Mouse (Mus musculus) neural tube, embryonic 11.5 days (tissue): Measurements from ENCODE around the gene Asic1. TPM values are rescaled to one million over a fixed set of nuclear protein-coding genes. Genes with fewer than 3 reads are reported as not detected.

ENCODE experiments used
- ATAC-seq: fragments of 200-750 bp; cut with Nextera tagmentation; 2 replicates; pipeline ENCODE4 v1.8.0; 2017; ENCODE audit warnings: moderate number of reproducible peaks, mild to moderate bottlenecking, moderate TSS enrichment, moderate library complexity; ENCODE audit not compliant: insufficient read depth, low FRiP score, low TSS enrichment
- DNase-seq: peaks from one replicate; pipeline ENCODE4 v3.0.0-alpha.2; 2015; ENCODE audit warnings: low spot score
- H3K27ac ChIP-seq: fragments of 300-500 bp; sonication (generic); 2 replicates; pipeline ENCODE4 v1.5.1; 2014; ENCODE audit warnings: low read depth, mild to moderate bottlenecking, low read length
- H3K27me3 ChIP-seq: fragments of 300-500 bp; sonication (generic); 2 replicates; pipeline ENCODE4 v1.6.1; 2014; ENCODE audit warnings: mild to moderate bottlenecking, low read length, mixed read lengths; ENCODE audit not compliant: control insufficient read depth, insufficient read depth
- H3K36me3 ChIP-seq: fragments of 300-500 bp; sonication (generic); 2 replicates; pipeline ENCODE4 v1.6.1; 2014; ENCODE audit warnings: mild to moderate bottlenecking, low read length, moderate library complexity, mixed read lengths; ENCODE audit not compliant: control insufficient read depth, insufficient read depth
- H3K4me1 ChIP-seq: fragments of 300-500 bp; sonication (generic); 2 replicates; pipeline ENCODE4 v1.6.1; 2014; ENCODE audit warnings: low read length, mixed read lengths; ENCODE audit not compliant: control insufficient read depth, insufficient read depth
- H3K4me2 ChIP-seq: fragments of 300-500 bp; sonication (generic); 2 replicates; pipeline ENCODE4 v1.6.1; 2014; ENCODE audit warnings: low read depth, mild to moderate bottlenecking, moderate library complexity
- H3K4me3 ChIP-seq: fragments of 300-500 bp; sonication (generic); 2 replicates; pipeline ENCODE4 v1.5.1; 2014; ENCODE audit warnings: low read depth, low read length
- H3K9ac ChIP-seq: fragments of 300-500 bp; sonication (generic); 2 replicates; pipeline ENCODE4 v1.6.1; 2014; ENCODE audit warnings: mild to moderate bottlenecking, low read length
- H3K9me3 ChIP-seq: fragments of 300-500 bp; sonication (generic); 2 replicates; pipeline ENCODE4 v1.6.1; 2016; ENCODE audit warnings: low read length; ENCODE audit not compliant: control insufficient read depth
- WGBS: fragments of 180-500 bp; shearing (Covaris S2); extraction: QIAGEN DNeasy Blood & Tissue Kit; methylation state at CpG from one replicate; pipeline ENCODE4 v1.1.7; 2014; 5-methylcytosine and 5-hydroxymethylcytosine counted together
- polyA plus RNA-seq: library from polyadenylated mRNA; unstranded; fragments of >200 nt; fragmentation: Nextera tagmentation; extraction: Ambion mirVana; gene quantifications from 2 replicates; pipeline ENCODE4 v1.2.1, GENCODE M21; 2014

The Asic1 gene
- polyA plus RNA-seq, 1 experiment from 2014 or later, result 15.1 TPM

DNA sequence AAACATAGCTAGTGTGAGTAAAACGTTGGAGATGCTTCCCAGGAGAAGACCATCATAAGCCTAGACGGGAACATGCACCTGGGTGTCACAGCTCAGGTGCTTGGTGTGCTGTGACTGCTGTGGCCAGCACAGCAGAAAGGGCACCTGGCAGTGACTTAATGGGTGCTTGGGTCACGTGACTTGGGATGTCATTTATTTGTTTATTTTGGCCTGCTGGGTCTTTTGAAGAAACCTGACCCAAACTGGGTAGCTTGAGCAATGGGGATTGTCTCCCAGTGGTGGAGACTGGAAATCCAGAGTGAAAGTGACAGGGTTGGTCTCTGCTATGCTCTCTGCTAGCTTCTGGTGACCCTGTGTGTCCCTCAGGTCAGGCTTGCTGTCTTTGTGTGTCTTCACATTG is 41.3 kb downstream of the Asic1 start:
- no peak overlapping the region for H3K27ac ChIP-seq
- H3K9ac ChIP-seq, result no peak overlapping the region
- 78% methylated on average over 3 of the region's 3 CpGs for WGBS
- H3K4me1 ChIP-seq, result peaks cover 5% of the 10 kb centered on the region; the same call in 1 of the 2 replicates
- peaks cover 52% of the 10 kb centered on the region for H3K36me3 ChIP-seq
- no peaks in the 10 kb centered on the region for H3K27me3 ChIP-seq
- H3K9me3 ChIP-seq, result no peaks in the 10 kb centered on the region
- DNase-seq, result no peak
- no peak overlapping the region for H3K4me2 ChIP-seq
- ATAC-seq, result no peak
- H3K4me3 ChIP-seq, result no peak overlapping the region

DNA sequence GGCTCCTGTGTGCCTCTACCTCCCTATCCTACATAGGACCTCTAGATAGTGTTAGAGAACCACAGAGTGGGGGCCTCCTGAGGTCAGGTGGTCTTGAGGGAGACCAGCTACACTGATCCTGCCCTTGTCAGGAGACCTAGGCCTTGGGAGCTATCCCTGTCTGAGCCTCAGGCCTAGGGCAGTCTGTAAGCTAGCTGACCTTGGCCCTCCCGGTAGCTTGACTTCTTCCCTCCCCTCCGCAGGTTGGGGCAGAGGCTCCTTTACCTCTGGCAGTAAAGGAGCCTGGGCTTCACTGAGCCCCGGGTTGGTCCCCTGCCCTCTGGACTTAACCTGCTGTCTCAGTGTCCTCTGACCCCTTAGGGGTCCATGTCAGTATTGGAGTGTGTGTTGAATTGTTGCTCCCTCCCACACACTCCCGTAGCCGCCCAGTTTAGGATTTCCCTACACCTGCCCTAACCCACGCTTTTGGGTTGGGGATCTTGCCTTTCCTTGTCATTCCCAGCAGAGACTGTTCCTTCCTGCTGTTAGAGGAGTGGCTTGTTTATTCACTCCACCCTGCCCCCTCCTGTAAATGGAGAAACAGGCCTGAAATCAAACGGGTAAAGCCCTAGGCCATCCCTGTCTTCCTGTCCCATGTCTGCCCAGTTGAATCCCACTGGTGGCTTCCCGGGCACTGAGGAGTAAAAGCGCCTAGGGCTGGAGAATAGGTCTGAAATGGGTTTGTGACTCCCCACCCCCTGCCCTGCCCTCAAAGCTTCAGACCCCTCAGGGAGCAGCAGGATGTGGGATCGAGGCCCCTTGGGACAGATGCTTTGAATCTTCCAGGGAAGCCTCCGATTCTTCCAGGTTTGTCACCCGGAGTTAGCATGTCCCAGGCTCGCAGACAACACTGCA is 42.7 kb downstream of the Asic1 start:
- peaks cover 5% of the 10 kb centered on the region; the same call in 1 of the 2 replicates for H3K4me1 ChIP-seq
- H3K27ac ChIP-seq, result no peak overlapping the region
- no peak for ATAC-seq
- no peak overlapping the region for H3K4me3 ChIP-seq
- peaks cover 44% of the 10 kb centered on the region for H3K36me3 ChIP-seq
- no peaks in the 10 kb centered on the region for H3K27me3 ChIP-seq
- H3K4me2 ChIP-seq, result no peak overlapping the region
- H3K9ac ChIP-seq, result no peak overlapping the region; the same call in 1 of the 2 replicates
- no peaks in the 10 kb centered on the region for H3K9me3 ChIP-seq
- no peak for DNase-seq
- WGBS, result 76% methylated on average over 13 of the region's 13 CpGs

DNA sequence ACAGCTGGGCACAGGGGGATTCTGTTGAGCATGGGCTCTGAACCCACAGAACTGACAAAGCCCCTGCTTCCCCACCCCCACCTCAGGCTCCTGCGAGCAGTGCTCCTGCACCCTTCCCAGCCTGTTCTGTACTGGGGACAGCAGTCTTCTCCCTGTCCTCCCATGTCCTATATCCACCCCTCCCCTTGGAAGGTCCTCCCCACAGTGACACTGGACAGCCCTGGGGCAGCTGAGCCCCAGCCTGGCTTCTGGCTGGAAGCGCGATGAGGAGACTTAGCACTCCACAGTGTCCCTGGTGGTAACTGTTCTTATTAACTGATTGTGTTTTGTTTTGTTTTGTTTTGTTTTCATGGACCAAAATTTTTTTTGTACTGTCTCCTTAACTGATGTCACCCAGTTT is 43.4 kb downstream of the Asic1 start:
- WGBS, result 93% methylated on average over 3 of the region's 3 CpGs

DNA sequence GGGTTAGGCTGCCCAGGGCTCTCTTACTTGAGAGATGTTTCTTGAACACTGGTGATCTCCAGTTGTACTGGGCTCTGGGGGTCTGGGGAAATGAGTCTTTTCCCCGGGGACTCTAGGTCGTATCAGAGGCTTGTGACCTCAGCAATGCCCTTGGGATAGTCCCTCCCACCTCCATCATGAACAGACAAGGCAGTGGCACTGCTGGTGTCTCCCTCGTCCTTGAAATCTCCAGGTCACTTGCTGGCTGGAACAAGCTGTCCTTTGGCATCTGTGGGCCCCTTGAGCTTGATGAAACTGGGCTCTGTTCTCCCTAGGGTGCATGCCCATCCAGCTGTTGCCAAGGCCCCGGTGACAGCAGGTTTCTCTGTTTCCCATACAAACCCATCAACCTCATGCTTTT is 44.0 kb downstream of the Asic1 start:
- peaks cover 5% of the 10 kb centered on the region; the same call in 1 of the 2 replicates for H3K4me1 ChIP-seq
- DNase-seq (no peak), ATAC-seq (no peak)
- no peak overlapping the region for H3K27ac ChIP-seq
- no peak overlapping the region for H3K9ac ChIP-seq
- peaks cover 35% of the 10 kb centered on the region for H3K36me3 ChIP-seq
- H3K27me3 ChIP-seq, result no peaks in the 10 kb centered on the region
- WGBS, result 70% methylated on average over 4 of the region's 4 CpGs
- H3K4me3 ChIP-seq, result no peak overlapping the region
- H3K9me3 ChIP-seq, result no peaks in the 10 kb centered on the region
- no peak overlapping the region for H3K4me2 ChIP-seq

More for the DNA sequence above, 43.4 kb downstream of the Asic1 start:
- DNase-seq (no peak), ATAC-seq (no peak)
- H3K27me3 ChIP-seq, result no peaks in the 10 kb centered on the region
- no peak overlapping the region for H3K9ac ChIP-seq
- no peaks in the 10 kb centered on the region for H3K9me3 ChIP-seq
- H3K36me3 ChIP-seq, result peaks cover 40% of the 10 kb centered on the region
- H3K4me1 ChIP-seq, result peaks cover 5% of the 10 kb centered on the region; the same call in 1 of the 2 replicates
- H3K4me3 ChIP-seq, result no peak overlapping the region
- no peak overlapping the region for H3K27ac ChIP-seq
- H3K4me2 ChIP-seq, result no peak overlapping the region

DNA sequence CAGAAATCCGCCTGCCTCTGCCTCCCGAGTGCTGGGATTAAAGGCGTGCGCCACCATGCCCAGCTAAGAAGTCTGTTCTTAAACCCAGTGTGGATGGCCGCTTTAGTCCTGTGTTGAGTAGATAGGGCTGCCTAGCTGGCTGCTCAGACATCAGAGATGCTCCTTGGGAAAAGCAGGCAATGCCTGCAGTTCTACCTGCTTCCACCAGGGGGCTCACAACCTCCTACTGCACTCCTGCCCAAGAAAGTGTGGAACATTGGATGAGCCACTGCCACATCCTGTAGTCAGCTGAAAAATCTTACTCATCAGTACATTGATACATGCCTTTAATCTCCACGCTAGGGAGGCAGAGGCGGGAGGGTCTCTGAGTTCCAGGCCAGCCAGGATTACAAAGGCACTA is 44.7 kb downstream of the Asic1 start:
- no peak overlapping the region for H3K9ac ChIP-seq
- 62% methylated on average over 7 of the region's 7 CpGs for WGBS
- H3K4me2 ChIP-seq, result no peak overlapping the region
- no peaks in the 10 kb centered on the region for H3K27me3 ChIP-seq
- peaks cover 5% of the 10 kb centered on the region; the same call in 1 of the 2 replicates for H3K4me1 ChIP-seq
- peak; percentile 78 for DNase-seq
- no peak overlapping the region for H3K4me3 ChIP-seq
- peaks cover 30% of the 10 kb centered on the region for H3K36me3 ChIP-seq
- no peaks in the 10 kb centered on the region for H3K9me3 ChIP-seq
- ATAC-seq, result peak; percentile 17; the same call in 1 of the 2 replicates
- H3K27ac ChIP-seq, result no peak overlapping the region

DNA sequence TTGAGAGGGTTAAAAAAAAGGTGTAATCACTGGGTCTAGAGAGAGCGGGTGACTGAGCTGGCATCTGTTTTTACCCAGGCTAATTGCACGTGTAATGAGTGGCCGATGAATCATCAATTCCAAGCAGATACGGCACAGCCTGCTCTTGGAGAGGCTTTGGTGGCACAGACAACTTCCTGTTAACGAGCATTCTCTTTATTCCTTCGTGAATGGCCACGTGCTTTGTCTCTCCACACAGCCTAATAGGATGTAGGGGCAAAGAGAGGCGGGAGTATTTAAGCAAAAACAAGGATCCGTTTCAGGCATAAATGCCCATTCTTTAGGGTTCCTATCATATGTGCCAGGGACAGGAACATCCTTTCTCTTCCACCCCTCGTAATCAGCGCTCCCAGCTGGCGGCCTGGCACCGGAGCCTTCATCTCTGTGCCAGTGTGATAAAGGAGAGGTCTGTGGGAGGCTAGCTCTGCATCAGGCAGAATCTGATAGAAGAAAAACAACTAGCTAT is 45.2 kb downstream of the Asic1 start:
- 87% methylated on average over 13 of the region's 13 CpGs for WGBS
- Histone ChIP-seq H3K36me3 (peaks cover 25% of the 10 kb centered on the region), H3K4me1 (peaks cover 5% of the 10 kb centered on the region; the same call in 1 of the 2 replicates), H3K4me3 (no peak overlapping the region), H3K27ac (no peak overlapping the region), H3K9me3 (no peaks in the 10 kb centered on the region), H3K27me3 (no peaks in the 10 kb centered on the region), H3K4me2 (no peak overlapping the region), H3K9ac (no peak overlapping the region)
- no peak for ATAC-seq
- DNase-seq, result no peak

DNA sequence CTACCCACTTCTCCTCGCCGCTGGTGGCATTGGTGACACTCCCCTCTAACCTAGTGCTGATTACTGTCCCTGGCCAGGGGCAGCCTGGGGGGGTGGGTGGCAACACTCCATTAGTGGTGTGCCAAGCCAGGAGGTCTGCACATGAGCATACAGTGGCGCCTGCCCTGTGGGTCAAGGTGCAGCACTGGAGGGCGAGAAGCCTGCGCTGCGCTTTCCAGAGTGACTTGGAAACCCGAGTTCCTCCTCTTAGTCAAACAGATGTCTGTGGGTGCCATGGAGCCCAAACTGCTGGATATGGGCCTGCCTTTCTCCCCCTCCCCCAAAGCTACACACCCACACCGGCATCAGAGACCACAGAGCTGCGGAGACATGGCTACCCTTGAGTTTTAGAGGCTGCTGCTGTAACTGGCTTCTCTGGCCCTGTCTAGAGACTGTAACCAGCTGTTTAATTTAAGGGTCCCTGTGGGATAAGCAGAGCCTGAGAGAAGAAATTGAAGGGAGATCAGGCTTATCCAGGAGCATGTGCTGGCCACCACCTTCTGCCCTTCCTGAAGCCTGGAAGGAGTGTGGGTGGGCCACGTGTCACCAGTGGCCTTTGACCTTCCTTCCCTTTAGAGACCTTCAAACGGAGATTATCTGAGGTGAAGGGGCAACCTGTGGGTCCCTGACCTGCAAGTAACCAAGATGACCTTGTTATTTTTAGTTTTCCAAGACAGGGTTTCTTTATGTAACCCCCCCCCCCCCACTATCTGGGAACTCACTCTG is 46.0 kb downstream of the Asic1 start:
- H3K4me2 ChIP-seq, result no peak overlapping the region
- 78% methylated on average over 11 of the region's 11 CpGs for WGBS
- H3K36me3 ChIP-seq, result peaks cover 23% of the 10 kb centered on the region
- no peak for DNase-seq
- H3K9me3 ChIP-seq, result no peaks in the 10 kb centered on the region
- H3K27me3 ChIP-seq, result no peaks in the 10 kb centered on the region
- H3K4me1 ChIP-seq, result peaks cover 5% of the 10 kb centered on the region; the same call in 1 of the 2 replicates
- ATAC-seq, result no peak
- no peak overlapping the region for H3K27ac ChIP-seq
- no peak overlapping the region for H3K4me3 ChIP-seq
- no peak overlapping the region for H3K9ac ChIP-seq

DNA sequence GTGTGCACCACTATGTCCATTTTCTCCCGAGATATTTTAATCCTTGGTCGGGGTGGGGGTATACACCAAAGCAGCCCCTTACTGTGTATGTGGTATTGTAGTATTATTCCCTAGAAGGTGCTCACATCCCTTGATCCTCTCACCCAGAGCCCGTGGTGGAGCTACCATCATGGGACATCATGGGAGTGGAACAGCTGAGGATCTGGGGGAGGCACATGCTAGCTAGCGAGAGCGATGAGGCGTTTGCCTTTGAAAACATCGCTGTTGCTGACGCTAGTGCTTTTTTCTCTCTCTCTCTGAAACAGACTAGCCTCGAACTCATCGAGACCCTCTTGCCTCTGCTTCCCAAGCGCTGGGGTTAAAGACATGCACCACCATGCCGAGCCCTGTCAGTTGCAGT is 46.6 kb downstream of the Asic1 start:
- DNase-seq (no peak), ATAC-seq (no peak)
- Histone ChIP-seq H3K4me3 (no peak overlapping the region), H3K9me3 (no peaks in the 10 kb centered on the region), H3K27me3 (no peaks in the 10 kb centered on the region), H3K9ac (no peak overlapping the region), H3K4me1 (peaks cover 5% of the 10 kb centered on the region; the same call in 1 of the 2 replicates), H3K27ac (no peak overlapping the region), H3K36me3 (peaks cover 19% of the 10 kb centered on the region), H3K4me2 (no peak overlapping the region)
- WGBS, result 94% methylated on average over 12 of the region's 12 CpGs
